Mouse (Mus musculus): Measurements from ENCODE around the gene Cemip2.

Gene Cemip2

DNA sequence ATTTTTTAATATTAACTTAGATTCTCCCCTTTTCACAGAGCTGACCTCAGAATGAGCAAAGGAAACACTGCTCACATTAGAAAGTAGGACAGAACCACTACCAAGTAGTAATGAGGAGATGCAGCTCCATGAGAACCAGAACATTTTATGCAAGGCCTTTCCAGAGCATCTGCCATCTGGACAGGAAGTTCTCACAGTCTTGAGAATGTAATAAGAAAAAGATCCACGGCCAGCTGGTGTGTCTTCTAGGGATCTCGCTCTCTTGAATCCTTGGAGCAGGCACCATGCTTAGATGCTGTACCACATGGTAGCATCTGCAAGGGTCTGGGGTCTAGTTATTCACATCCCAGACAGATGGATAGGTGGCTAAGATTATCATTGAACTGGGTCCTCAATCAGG, 90.3 kb downstream of the Cemip2 start:
- DNase-seq = no peak

DNA sequence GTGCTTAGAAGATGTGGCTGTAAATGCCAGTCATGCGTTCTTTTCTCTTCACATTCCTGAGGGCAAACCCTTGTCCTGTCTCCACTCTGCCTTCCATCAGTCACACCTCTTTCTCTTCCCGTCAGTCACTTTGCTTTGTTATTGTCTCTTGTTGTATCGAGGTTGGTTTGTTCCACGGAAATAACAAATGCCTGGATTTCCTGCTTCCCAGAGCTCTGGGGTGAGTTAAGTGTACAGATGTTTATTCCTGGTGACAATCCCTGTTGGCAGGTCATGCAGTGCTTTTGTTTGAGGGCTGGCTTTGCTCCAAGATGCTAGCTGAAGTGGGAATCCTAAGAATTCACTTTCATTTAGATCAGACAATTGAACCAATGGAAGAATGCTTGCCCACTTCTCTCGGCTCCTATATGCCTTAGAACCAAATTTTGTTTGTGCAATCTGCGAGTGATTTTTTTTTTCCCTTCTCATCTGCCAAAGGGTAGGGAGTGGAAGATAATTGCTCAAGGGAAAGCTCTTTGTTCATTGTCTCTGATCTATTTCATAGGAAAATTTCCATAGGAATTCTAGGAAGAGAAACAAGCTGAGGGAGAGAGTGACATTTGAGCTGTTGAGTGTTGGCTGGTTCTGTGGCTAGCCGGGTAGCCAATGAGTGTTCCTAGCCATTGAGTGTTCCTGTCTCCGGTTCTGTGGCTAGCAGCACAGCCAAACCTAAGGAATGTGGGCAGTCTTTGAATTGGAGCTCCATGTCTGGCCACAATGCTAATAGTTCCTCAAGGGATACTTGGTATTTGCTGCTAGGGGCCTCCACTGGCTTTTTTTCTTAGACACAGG, 104.2 kb downstream of the Cemip2 start:
- DNase-seq = no peak

DNA sequence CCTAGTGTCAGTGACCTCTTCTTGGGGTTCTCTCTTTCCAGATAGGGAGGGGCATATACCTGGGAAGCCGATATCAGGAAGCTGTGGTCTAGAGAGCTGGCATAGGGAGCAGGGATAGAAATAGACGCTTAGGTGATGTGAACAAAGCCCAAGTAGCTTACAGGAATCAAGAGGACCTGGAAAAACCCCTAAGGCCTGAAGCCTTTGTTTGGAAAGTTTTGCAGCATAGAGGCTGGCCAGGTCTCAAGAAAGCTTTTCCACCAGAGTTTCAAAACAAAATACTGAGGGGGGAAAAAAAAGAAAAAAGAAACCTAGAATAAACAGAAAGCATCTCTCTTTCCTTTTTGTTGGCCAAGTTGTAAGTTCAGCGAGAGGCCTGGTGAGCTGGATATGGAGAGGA, 104.9 kb downstream of the Cemip2 start:
- no peak for DNase-seq

DNA sequence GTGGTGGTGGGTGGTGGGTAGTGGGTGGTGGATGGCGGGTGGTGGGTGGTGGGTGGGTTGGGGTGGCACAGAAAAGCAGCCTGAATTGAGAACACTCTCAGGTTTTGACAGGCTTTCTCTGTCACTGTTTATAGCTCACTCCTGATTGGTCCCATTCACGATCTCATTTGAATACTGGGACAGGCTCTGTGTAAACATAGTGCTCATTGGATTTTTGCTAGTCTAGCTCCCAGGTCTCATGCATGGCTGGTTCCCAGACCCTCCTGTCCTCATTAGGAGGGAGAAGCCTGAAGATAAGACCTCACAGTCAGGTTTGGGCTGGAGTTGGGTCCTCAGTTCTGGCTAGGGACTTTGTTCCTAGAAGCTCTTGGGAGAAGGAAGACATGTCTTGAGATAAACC, 105.8 kb downstream of the Cemip2 start:
- no peak for DNase-seq

DNA sequence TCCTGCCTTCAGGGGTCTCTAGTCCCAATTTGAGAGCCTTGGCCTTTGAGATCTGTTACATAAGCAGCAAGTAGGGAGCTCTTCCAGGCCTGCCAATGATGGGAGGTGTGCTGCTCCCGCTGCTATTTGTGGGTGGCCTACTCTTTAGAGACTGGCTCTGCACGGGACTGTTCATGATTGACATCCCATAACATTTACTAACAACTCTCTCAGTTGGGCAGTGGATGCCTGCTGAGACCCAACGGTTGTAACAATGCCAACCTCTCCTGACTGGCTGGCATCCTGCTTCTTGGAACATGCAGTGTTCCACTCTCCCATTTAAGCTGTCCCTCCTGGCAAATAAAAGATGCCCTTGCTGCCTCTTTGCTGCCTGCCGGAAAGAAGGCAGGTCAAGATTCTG, 106.2 kb downstream of the Cemip2 start:
- DNase-seq = peak; percentile 25

DNA sequence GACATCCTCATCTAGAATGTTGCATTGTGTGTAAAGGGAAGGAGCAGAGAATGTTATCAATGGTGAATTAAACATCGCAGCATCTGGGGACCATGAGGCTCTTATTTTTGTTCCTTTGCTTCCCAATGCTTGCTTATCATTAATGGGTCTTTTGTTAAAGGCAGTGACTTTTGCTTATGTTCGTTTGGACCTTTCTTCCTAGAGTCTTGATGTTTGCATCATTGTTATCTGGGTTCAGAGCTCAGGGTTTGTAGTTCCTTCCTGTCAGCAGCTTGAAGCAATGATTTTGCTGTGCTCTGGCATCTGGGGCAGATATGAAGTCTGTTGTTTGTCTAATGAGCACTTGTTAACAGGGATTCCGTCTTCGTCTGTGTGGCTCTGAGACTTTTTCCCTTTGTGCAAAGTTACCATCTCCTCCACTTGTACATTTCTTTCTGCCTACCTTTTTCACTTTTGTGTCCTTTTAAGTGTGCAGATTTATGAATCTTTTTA, 108.1 kb downstream of the Cemip2 start:
- no peak for DNase-seq

DNA sequence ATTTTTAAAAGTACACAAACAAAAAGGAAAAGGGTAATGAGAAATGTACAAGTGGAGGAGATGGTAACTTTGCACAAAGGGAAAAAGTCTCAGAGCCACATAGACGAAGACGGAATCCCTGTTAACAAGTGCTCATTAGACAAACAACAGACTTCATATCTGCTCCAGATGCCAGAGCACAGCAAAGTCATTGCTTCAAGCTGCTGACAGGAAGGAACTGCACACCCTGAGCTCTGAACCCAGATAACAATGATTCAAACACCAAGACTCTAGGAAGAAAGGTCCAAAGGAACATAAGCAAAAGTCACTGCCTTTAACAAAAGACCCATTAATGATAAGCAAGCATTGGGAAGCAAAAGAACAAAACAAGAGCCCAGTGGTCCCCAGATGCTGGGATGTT, 112.6 kb downstream of the Cemip2 start:
- no peak for DNase-seq

DNA sequence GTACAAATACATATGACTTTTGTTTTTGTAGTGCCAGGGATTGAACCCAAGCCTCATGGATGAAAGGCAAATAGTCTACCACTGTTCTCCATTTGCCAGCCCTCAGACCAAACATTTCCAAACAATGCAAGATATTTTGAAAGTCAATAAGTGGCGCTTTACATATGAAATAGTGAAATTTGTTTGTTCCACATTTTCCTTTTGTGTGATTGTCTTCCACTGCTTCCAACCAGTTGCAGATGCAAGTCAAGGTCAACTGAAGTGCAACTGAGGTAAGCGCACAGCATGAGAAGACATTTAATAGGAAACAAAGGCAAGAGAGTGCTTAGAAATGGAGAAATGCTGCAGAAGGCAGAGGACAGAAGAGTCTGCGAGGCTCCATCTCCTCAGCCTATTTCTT, 116.7 kb downstream of the Cemip2 start:
- no peak for DNase-seq

DNA sequence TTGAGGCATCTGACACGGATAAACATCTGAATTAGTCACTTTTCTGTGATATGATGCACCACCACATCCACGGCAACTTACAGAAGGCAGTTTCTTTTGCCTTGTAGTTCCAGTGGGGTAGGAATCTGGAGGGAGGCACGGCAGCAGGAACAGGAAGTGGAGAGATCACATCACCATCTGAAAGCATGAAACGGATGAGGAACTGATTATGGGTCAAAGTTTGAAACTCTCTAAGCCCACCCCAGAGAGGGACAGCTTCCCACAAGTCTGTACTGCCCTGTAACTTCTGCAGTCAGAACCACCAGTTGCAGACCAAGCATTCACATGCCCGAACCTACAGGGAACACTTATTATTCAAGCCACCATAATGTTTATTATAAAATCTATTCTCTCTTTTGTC, 117.4 kb downstream of the Cemip2 start:
- no peak for DNase-seq

DNA sequence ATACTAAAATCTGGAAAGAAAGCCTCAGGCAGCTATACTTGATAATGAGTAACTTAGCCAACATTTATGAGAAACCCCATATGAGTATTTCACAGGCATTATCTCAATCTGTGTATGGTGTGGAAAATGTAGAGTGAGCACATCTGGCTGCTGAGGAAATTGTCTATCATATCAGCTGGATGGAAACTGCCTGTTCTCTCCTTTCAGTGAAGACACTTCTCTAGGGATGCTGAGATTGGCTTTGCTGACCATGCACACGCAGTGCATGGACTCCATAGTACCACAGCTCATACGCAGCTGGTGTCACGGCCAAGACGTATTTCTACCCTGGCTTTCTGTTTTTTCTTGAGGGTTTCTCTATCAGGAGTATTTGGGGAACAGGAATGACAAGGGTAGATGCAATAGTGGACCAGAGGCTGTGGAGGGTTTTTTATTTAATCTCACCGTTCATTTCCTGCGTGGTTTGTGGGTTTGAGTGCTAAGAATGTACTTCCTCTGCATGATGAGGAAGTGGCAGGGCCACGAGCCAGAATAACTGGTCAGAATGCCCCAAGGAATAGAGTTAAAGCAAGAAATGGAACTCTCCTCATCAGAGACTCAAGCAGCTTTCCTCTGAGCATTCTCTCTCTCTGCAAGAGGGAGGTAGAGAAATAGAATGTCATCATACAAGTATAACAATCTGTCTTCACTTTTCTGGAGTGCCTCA, 119.1 kb downstream of the Cemip2 start:
- DNase-seq = no peak

DNA sequence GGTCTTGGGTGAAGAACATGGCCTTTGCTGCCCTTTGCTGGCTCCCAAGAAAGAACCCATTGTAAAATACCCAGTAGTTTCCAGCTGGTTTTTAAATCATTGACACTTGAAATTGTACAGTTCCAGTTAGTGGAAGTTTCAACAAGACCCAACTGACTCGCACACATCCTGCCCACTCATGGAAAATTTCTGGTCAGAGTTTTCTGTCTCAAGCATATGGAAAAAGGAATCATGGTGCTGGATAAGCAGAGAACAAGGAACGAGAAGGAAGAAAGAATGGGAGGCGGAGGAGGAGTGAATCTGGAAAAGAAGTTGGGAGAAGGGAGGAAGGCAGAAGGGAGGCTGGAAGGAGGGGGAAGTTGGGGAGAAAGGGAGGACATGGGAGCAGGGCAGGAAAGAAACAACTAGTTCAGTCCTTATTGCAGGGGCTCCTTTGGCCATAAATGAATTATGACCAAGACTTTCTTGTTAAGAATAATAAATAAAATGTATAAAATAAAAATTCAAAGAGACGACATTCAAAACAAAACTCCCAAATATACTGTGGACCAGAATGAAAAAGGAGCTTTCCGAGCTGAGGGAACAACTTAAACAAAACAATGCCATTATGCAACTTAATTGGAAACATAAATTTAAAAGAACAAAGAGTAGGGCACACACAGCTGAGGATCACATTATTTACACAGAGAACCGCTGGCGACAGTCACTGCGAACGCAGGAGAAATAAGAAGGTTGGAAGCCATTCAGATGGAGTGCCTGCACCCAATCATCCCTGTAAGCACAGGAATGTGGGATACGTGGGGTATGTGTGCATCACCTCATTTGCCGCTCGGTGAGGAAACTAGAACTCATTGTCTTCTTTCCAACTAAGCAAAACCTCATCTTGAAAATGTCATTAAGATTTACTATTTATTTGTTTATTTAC, 120.1 kb downstream of the Cemip2 start:
- no peak for DNase-seq

All from cerebellum, adult 8-10 months (tissue).